Mouse (Mus musculus): ENCODE measurements at regions not wholly inside any gene's neighbourhood (a gene's known extent, or its start where the extent isn't known, plus 50 kb on each side); places are given as distances from the start of the nearest gene placed in this dataset.

DNA sequence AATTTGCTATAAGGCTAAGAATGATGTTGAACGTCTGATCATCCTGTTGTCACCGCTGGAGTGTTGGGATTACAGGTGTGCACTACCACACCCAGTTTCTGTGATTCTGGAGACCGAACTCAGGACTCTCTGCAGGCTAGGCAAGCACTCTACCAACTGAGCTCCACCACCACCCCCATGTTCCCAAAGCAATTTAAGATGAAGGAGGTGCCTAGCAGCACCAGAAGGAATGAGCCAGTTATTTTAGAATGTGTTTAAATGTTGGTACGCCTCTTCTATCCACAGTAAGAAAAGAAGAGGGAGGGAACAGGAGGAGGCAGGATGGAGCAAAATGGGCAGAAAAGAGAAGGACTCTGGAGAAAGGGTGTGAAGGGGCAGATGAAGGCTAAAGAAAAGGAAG lies 72.6 kb downstream of the Chst1 start:
- TF ChIP-seq CTCF (IDR thresholded peaks at IDR 0.05; ENCODE audit: insufficient read depth, low read length) (no peak), POLR2A (IDR thresholded peaks at IDR 0.05; ENCODE audit: borderline replicate concordance, extremely low read depth, low read depth, low read length) (no peak)

All from lung, adult 2 months (tissue).